Mouse (Mus musculus) kidney, postnatal 4 days (tissue): ENCODE measurements around the gene Slc37a1.
"Not testable (repeated sequence)": the region's sequence is repeated elsewhere in the genome, so short reads cannot be mapped to it uniquely, and the experiment has no call there.

Experiments
- DNase-seq, 2 experiments: peaks; one replicate each; pipeline ENCODE4 v3.0.0; 2021; ENCODE audit warnings: mixed read lengths in 2 of 2

Slc37a1 gene

GRCm38 (mm10) chr17:31269761-31270160 is 16.8 kb upstream of the Slc37a1 start:
- no peak for DNase-seq

GRCm38 (mm10) chr17:31270246-31270645 is 16.3 kb upstream of the Slc37a1 start:
- DNase-seq: no peak

DNA sequence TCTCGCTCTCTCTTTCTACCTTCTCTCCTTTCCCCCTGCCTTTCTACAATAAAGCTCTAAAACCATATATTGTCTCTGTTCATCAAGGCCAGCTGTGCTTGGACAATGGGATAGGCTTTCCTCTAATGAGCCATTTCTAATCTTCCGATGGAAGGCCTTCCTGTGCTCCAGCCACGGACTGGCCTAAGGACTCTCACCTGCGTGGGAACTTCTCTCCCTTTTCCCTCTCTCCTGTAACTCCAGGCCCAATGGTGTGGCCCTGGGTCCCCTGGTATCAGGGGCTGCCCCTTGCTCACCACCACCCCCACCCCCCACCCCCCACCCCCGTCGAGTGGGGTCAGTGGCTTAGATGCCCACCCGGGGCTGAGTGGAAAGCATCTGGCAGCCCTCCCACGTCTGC is 15.9 kb upstream of the Slc37a1 start:
- DNase-seq: not testable (repeated sequence)

DNA sequence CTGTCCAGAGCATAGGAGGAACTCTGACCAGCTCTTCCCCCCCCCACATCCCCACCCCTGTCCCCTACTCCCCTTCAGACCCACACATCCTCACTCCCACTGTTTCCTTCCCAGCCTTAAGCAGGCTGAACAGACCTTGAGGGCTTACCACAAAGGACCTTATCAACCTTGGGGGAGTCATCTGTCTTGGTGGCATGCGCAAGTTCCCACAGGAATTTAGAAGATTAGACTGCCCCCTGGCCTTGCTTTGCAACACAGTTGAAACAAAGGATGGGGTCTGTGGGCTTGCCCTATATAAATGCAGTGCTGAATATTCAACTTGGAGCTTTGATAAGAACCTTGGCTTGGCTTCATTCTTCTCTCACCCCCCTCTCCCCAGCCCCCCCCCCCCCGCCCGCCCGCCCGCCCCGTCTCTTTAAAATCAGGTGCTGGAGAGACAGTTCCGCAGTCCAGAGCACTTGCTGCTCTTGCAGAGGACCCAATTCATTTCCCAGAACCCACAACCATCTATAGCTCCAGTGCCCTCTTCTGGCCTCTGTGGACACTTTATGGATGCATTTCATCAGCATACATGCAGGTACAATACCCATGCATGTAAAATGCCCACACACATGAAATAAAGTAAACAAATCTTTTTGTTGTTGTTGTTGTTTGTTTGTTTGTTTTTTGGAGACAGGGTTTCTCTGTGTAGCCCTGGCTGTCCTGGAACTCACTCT is 15.3 kb upstream of the Slc37a1 start:
- DNase-seq: no peak

- DNase-seq: no peak
Observed at GRCm38 (mm10) chr17:31272416-31273165, 14.0 kb upstream of the Slc37a1 start.

DNA sequence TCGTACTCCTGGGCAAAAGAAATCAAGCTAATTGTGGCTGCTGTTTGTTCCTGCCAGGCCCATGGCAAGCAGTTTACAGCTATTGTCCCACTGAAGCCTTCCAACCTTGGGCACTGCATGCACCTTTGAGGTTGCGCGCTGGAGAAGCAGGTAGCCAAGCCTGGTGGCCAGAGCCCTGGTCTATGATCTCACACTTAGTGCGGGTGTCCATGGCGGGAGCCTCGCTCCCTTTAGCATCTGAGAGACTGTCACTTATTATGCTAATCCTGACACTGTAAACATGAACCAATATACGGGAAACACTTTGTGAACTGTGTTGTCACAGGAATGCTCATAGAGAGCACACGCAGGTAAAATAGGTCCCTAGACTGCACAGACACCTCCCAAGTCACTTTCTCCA is 13.0 kb upstream of the Slc37a1 start:
- no peak for DNase-seq

DNA sequence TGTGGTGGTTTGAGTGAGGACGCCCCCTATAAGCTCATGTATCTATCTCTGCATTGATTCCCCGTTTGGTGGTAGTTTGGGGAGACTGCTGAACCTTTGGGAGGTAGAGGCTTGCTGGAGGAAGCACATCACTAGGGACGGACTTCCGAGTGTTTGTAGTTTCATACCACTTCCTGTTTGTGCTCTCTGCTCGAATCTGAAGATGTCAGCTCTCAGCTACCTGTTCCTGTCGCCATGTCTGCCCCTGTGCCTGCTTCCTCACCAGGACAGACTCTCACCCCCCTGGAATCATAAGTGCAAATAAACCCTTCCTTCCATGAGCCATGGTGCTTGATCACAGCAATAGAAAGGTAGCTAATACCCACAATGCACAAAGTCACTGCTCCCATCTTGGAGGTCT is 11.4 kb upstream of the Slc37a1 start:
- no peak for DNase-seq

DNA sequence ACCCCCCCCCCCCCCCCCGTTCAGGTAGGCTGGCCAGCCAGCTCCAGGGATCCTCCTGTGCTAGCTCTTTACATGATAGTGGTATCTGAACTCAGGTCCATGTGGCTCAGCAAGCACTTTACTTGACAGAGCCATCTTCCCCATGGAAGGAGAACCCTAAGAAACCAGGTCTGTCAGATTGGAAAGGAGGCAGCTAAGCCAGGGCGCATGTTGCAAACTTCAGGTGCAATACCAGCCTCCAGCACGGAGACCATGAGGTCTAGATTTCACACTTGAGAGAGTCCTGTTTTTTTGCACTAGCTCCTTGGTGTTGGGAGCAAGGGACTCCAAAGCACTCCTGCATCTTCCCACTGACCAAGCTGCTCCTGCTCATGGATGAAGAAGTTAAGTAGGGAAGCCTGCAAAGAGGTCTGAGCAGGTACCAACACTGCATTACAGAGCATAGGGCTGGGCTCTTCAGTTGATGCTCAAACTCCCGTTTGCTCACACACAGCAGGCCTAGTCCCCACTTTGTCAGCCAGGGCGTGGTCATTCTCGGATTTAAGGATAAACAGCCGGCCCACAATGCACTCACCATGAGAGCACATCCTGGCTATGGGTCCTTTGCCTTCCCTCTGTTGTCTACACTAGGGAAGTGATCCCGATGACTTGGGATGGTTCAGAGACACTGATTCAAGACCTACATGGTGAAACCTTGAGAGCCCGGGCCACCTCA is 10.2 kb upstream of the Slc37a1 start:
- DNase-seq: peak in 1 of 2 experiments; percentile 39

DNA sequence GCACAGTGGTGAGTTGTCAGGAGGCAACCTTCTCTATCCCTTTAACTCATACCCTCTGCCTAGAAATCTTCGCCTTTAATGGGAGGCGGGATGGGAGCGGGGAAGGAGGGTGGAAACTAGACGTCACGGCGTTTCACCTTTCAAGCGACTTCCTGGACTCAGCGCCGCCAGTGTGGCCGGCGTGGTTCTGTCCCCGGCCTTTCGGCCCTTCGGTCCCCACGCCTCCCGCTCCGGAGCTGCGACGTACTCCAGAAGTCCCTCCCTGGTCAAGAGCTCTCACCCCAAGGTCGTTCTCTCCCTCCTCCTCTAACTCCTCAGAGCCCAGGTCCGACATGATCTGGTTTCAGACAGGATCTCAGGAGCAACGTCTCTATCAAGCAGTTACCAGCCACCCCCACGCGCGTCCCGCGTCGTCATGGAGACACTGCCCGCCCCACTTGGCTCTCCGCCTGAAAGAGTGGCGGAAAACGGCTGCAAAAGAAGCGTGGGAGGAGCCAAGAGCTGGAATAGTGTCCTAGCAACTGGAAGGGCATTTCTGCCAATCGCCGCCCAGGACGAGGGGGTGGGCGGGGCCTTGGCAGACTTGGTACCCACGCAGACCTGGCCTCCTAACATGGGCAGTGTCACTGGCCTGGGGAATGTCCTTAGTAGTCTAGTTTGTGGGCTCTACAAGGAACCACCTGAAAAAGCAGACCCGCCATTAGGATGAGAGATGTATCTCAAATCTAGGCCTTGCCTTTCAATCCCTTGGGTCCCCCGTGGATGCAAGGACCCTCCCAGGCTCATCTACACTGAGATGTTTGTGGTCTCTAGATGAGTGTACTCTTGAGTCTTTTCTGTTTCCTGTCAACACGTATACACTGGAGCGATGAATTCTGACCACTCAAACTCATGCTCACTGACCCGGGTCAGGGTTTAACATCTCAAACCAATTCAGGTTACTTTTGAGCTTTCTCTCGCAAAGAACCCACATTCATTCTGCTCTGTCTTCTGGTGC is 9.4 kb upstream of the Slc37a1 start, which contains the start of gene Rsph1:
Gene Rsph1, minus strand, starts transcription at position 462 of the 997 bp plus-strand sequence.
- DNase-seq: peak; percentile 99 to 100

DNA sequence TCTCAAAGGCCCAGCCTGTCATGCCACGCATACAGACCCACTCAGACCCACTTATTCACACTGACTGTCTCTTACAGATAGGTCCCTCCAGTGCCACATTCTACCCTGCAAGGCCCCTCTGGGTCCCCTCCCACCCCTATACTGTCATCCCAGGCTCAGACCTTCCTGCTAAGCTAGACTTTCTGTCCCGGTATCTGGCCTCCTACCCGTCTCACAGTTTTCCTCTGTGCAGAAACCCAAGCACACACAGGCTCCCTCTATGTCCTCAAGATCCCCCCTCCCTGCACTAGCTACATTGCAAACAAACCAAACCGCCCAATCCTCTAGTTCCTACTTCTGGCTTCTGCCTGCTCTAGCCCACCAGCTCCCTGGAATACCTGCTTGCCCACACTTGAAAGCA is 8.7 kb upstream of the Slc37a1 start:
- DNase-seq: no peak

- DNase-seq: no peak
Observed at GRCm38 (mm10) chr17:31279541-31279940, 7.1 kb upstream of the Slc37a1 start.

- no peak for DNase-seq
Observed at GRCm38 (mm10) chr17:31280269-31280668, 6.3 kb upstream of the Slc37a1 start.

DNA sequence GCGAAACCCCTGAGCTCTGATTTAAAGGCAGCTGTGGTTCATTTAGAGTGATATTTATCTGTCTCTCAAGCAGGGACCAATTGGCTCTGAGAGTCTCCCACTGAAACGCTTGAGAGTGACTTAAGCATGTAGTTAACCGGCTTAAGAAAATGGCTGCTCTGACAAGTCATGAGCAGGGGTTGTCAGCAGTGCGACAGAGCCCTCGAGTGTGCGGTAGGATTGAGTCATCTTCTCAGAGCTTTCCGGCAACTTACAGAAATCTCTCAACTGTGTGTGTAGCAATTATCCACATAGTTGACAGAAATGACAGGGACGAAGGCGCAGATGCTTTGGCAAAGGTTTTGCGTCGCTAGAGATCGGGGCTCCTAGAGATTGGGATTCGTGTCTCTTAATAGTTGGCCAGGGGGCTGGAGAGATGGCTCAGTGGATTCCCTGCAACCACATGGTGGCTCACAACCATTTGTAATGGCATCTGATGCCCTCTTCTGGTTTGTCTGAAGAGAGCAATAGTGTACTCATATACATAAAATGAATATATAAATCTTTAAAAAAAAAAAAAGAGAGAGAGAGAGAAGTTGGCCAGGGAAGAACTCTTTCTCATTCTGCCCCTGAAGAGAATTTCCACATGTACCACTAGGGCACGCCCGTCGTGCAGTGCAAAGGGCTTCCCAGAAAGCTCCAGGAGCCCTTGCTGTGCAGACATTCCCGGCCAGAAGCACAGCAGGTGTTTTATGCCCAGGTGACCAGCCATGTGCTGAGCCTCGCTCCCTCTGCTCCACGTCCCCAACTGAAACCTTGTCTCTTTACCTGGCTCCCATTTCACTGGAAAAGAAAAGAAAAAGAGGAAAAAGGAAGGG is 4.5 kb upstream of the Slc37a1 start:
- DNase-seq: no peak

DNA sequence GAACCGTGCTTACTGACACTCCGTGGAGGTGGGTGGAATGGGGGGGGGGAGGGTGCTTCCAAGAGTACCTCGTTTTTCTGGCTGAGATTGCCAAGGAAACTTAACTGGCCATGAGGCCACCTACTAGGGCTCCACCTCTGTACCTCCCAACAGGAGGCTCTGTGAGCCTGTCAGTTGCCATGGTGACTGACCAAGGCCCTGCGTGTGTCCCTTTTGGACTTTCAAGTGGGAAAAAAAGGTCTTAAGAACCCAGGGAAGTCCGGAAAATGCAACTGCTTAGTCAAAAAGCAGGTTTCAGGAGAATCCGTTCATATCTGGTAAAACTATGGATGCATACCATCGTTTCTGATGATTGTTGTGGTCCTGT is 3.9 kb upstream of the Slc37a1 start:
- no peak for DNase-seq

- DNase-seq: no peak
Observed at GRCm38 (mm10) chr17:31285867-31286266, 725 bp upstream of the Slc37a1 start.

- no peak for DNase-seq
Observed at GRCm38 (mm10) chr17:31287216-31287615, 624 bp downstream of the Slc37a1 start.

GRCm38 (mm10) chr17:31288999-31289726 is 2.6 kb downstream of the Slc37a1 start:
- no peak for DNase-seq

DNA sequence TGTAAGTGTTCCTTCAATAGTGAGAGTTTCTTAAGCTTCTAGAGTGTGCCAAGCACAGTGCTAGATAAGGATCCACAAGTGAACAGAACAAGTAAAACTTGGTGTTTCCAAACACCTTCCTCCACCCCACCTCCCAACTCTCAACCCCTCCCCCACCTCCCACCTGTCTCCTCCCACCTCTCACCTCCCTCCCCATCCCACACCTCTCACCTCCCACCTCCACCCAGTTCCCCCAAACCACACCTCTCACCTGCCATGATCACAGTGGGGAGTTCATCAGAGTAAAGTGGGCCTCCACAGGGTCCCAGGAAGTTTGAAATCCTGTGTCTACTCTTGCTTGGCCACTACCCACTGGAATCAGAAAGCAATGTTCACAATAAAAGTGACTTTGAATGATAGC is 3.7 kb downstream of the Slc37a1 start:
- DNase-seq: no peak

DNA sequence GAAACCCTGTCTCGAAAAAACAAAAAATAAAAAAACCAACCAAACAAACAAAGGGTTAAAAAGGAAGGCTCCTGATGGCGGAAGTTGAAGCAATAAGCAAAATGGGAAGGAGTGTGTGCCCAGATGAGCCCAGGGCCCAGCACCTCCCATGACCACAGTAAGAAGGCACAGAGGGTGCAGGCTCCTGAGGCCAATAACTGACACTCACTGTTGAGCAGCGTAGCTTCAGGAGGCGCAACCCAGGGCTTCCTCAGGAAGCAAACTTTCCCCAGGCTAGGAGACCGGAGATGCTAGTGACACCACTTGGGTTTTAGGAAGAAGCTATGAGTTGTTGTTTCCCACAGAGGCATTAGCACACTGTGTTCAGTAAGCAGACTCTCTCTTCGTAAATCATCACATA is 4.3 kb downstream of the Slc37a1 start:
- peak; percentile 21 to 43 for DNase-seq

DNA sequence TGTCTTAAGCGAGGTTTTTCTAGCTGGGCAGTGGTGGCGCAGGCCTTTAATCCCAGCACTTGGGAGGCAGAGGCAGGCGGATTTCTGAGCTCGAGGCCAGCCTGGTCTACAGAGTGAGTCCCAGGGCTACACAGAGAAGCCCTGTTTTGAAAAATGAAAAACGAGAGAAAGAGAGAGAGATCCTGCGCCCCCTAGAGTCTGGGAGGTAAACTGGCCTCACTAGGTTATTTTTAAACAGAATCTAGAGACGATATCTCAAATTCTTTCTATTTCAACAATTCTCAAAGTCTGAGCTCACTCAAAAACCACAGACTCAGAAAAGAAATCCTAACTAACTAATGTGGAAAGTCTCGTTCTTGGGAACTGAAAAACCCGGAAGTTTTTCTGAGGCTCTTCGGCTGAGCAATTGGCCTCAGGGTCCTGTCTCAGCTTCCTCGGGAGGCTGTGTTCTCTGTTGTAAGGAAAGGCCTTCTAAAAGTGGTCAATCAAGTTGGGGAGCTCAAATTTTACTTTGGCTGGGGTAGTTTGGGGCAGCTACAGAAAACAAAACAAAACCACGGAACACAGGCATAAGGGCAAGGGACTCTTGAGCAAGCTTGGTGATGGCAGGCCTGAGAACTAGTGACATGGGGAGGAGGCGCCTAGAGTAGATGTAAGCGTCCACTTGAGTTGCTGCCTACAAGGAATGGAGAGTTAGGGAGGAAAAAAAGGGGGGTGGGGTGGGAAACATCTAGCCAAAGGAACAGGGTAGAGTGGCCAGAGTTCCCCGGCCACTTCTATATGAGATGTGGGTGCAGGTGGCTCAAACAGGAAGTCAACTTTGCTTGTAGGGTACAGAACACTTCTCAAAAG is 8.0 kb downstream of the Slc37a1 start:
- DNase-seq: peak; percentile 29 to 42
